Mouse (Mus musculus): ENCODE results near the gene Kcnj4.

GRCm38 (mm10) chr15:79435191-79435671 lies 69.8 kb downstream of the Kcnj4 start:
- TF ChIP-seq POLR2A (IDR thresholded peaks at IDR 0.05; ENCODE audit: borderline replicate concordance, low read depth, low read length) (no peak), CTCF (IDR thresholded peaks at IDR 0.05; ENCODE audit: low read depth, low read length) (no peak)

Measured in bone marrow macrophage, adult 2 months (primary cell).